Mouse (Mus musculus) layer of hippocampus, adult 9-11 months (tissue): ENCODE data around the gene Grm2.
A peak's percentile ranks its signal among the peaks of the same experiment; 100 is the strongest.
"Not testable (repeated sequence)": the region's sequence is repeated elsewhere in the genome, so short reads cannot be mapped to it uniquely, and the experiment has no call there.

ENCODE experiments used
- DNase-seq: peaks from one replicate; pipeline ENCODE4 v3.0.0; 2022

The Grm2 gene

GRCm38 (mm10) chr9:106645684-106646271 lies 10.1 kb downstream of the Grm2 start:
- peak; percentile 60 for DNase-seq

GRCm38 (mm10) chr9:106643787-106644186 lies 12.1 kb downstream of the Grm2 start:
- no peak for DNase-seq

- DNase-seq = peak; percentile 80
Measured at GRCm38 (mm10) chr9:106643128-106643527, 12.8 kb downstream of the Grm2 start.

- no peak for DNase-seq
Measured at GRCm38 (mm10) chr9:106641346-106641745, 14.5 kb downstream of the Grm2 start.

DNA sequence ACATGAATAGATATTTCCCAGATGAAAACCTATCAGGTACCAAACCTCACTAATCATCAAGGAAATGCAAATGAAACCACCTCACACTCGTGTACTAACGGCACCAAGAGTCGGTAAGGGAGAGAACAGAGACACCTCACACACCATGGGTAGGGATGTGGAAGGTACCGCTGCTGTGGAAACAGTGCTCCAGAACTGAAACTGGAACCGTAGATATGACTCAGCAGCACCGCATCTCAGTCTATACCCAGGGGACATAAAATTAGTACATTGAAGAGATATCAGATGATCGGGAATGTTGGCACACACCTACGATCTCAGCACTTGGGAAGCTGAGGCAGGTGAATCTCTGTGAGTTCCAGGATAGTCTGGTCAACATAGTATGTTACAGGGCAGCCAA lies 17.7 kb downstream of the Grm2 start:
- DNase-seq = no peak

DNA sequence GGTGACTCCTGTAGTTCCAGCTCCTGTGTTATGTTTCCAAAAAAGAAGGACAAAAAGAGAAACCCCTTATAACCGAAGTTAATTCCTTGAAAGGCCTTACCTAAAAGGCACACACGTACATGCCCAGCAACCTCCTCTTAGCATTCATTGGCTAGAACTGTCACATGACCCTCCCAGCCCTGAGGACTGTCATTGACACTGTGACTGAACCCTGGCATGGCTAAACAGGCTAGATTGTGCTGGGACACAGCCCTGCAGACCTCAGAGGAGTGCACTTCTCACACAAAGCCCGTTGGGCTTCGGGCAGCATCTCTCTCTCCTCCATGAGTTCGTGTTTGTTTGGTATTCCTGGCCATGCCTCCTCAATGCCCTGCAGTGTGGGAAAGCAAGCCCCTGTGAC lies 23.7 kb downstream of the Grm2 start:
- no peak for DNase-seq

DNA sequence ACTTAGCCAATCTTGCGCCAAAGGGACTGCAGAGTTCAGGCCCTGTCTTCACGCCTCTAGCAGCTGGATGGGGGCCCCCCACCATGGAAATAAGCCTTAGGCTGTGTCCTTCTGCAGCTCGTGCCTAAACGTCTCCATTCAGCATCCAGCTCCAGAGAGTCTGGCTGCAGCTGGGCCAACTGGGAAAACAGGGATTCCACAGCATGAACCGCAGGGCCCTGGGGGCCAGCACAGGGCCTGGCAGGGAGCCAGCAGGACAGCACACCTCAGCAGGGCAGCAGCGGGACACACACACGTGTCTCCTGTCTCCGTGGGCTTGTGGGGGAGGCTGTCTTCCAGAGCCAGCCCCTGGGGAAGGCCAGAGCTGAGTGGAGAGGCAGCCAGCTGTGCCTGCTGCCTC lies 28.1 kb downstream of the Grm2 start:
- not testable (repeated sequence) for DNase-seq

DNA sequence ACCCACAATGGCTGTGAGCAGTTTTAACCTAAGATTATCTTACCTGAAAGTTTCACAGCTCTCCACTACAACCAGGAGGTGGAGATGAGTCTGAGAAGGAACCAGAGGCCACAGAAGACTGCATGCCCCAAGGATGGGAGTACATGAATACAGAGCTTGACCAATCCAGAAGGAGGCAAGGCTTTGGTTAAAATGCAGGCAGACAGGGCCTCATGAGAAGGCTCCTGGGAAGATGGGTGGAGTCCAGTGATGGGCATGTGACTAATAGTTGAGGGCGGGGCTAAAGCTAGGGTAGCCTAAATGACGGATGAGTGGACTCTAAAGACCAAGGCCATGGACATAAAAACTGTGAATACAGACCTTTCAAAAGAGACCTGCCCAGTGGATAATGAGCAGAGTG lies 29.6 kb downstream of the Grm2 start, which contains the start of gene Iqcf6:
Iqcf6 (plus strand) TSS at position 301 of the 400 bp plus-strand sequence.
- DNase-seq = no peak

GRCm38 (mm10) chr9:106617496-106617895 lies 38.4 kb downstream of the Grm2 start:
- peak; percentile 93 for DNase-seq

DNA sequence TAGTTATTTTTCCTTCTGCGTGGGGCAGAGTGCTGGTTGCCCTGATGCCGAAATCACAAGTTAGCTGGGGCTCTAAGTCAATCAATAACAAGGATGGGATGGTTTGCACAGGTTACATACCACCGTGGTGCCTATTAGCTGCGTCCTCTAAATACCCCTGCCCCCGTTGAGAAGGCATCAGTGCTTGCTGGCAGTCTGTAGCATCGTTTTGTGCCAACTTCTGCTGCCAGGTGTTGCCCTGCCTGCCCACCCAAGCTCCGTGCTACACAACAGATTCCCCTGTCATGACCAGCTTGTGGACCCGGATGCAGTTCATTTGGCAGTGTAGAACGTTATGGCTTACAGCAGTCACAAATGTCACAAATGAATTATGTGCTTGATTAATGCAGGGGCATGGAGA lies 39.6 kb downstream of the Grm2 start:
- DNase-seq = no peak

DNA sequence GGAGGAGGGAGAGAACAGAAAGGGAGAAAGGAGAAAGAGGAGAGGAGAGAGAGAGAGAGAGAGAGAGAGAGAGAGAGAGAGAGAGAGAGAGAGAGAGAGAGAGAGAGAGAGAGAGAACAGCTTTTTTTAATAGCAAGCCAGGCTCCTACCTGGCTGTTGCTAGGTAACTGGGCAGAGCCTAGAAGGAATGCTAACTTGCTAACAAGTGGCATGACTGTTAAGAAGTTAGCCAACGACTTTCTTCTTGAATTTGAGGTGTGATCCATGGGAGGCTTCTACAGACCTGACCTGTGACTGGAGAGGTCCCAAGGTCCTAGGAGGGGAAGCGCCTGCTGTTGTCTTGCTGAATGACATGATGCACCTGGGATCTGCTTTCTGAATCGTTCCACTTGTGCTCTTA lies 41.3 kb downstream of the Grm2 start:
- DNase-seq = no peak

DNA sequence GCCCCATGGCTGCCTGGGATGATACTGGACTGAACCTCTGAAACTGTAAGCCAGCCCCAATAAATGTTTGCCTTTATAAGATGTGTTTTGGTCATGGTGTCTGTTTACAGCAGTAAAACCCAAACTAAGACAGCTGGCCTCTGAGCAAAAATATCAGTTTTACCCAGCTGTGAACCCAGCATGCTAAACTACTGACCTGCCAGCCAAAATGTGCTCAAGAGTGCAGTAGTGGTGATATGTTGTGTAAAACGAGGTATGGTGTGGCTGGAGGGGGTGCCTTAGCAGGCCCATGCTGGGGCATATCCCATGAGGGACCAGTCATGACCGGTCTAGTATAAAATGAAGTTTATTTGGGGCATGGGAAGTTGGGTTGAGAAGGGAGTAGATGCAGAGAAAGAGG lies 41.9 kb downstream of the Grm2 start:
- no peak for DNase-seq

DNA sequence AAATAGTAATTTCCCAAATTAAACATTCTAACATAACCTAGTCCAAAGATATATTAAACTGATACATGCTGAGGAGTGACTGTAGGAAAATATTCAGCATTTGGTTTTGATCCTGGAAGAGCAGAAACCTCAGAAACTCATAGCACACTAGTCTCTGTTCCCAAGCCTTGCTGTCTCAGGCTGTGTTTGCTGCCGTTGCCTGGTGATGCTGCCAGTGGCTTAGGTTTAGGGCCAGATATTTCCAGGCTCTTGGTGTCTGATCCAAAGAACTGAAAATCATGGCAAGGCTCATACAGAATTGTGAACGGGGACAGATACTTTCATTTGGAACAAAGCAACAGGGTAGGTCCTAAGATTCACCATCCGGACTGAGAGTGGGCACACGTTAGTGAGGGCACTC lies 45.2 kb downstream of the Grm2 start:
- no peak for DNase-seq

DNA sequence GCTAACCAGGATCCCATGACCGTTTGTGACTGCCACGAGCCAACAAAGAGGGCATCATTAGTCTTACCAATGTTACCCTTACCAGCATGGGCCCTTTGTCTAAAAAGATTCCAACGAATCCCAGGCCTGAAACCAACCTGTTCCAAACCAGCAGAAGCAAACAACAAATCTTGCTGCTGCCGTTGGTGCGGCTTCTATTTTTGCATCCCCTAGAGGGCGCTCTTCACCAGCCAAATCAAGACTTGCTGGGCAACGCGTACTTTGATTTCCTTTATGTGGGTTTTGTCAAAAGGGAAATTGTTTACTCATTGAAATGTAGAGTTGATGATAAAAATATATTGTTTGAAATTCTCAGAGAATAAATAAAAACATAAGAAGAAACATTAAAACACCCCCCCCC lies 55.3 kb downstream of the Grm2 start:
- DNase-seq = peak; percentile 37

GRCm38 (mm10) chr9:106598466-106598865 lies 57.4 kb downstream of the Grm2 start:
- DNase-seq = no peak

- no peak for DNase-seq
Measured at GRCm38 (mm10) chr9:106595836-106596235, 60.0 kb downstream of the Grm2 start.

- not testable (repeated sequence) for DNase-seq
Measured at GRCm38 (mm10) chr9:106595402-106595801, 60.5 kb downstream of the Grm2 start.
